Mouse (Mus musculus) lung, postnatal 0 days (tissue): ENCODE data around the gene Trim2.

ENCODE experiments used
- CTCF ChIP-seq: IDR thresholded peaks from 2 replicates; pipeline ENCODE4 v1.5.1; 2016; ENCODE audit warnings: antibody characterized with exemption, mild to moderate bottlenecking
- EP300 ChIP-seq: IDR thresholded peaks from 2 replicates; pipeline ENCODE4 v1.6.1; 2016; ENCODE audit warnings: antibody characterized with exemption, mild to moderate bottlenecking, control low read depth

DNA sequence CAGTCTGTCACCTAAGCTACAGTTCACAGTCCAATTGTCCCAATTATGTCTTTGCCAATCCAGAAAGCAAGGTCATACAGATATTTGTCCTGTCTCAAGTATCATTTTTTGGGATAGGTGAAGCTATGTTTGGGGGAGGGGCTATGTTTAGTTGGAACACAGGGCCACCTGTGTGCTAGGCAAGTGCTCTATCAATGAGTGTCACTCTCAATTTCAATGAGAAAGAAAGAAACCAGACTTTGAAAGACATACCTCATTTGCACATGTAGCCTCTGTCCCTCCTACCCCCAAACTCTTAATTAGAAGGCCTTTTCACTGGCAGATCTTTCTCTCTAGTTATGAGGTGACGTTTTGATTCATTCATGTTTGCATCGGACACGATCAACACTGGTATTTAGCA is 21.9 kb downstream of the Trim2 start:
- TF ChIP-seq CTCF (no peak), EP300 (no peak)
